Mouse (Mus musculus) R1 (cell line): ENCODE measurements at regions not wholly inside any gene's neighbourhood (a gene's known extent, or its start where the extent isn't known, plus 50 kb on each side); places are given as distances from the start of the nearest gene placed in this dataset.

ENCODE experiments used
- DNase-seq: peaks from one replicate; pipeline ENCODE4 v3.0.0-alpha.2; 2018; ENCODE audit warnings: low read depth, low spot score

GRCm38 (mm10) chr11:28273299-28273698 is 66.4 kb downstream of the Gm6685 start:
- no peak for DNase-seq

- peak; percentile 71 for DNase-seq
These were observed 67.1 kb downstream of the Gm6685 start for GRCm38 (mm10) chr11:28272571-28272970.
